Mouse (Mus musculus): ENCODE results near the gene Dnajc13. TPM values are rescaled to one million over a fixed set of nuclear protein-coding genes. Genes with fewer than 3 reads are reported as not detected.

Gene Dnajc13
- polyA plus RNA-seq, 1 experiment from 2014 or later: 17.0 TPM

- H3K27me3 ChIP-seq (ENCODE audit: control insufficient read depth, insufficient read depth, low read length): no peaks in the 10 kb centered on the region
- H3K36me3 ChIP-seq (ENCODE audit: control insufficient read depth, insufficient read depth): peaks cover 34% of the 10 kb centered on the region
- no peak overlapping the region for H3K4me3 ChIP-seq (ENCODE audit: low read length)
- no peak overlapping the region for H3K9ac ChIP-seq (ENCODE audit: low read length)
- no peaks in the 10 kb centered on the region for H3K9me3 ChIP-seq (replicated peaks; ENCODE audit: control insufficient read depth, low read length)
- no peaks in the 10 kb centered on the region for H3K4me1 ChIP-seq (ENCODE audit: control insufficient read depth, insufficient read depth, low read length)
- no peak for ATAC-seq (replicated peaks; ENCODE audit: extremely low read depth, insufficient read depth, low FRiP score)
- no peak overlapping the region for H3K4me2 ChIP-seq (ENCODE audit: low read depth, low read length)
- 75% methylated on average over 3 of the region's 3 CpGs for WGBS
- no peak overlapping the region for H3K27ac ChIP-seq (ENCODE audit: low read length)
Observed at GRCm38 (mm10) chr9:104211402-104211801, 51.3 kb downstream of the Dnajc13 start.

GRCm38 (mm10) chr9:104203851-104204250 lies 58.9 kb downstream of the Dnajc13 start:
- WGBS: 97% methylated on average over 3 of the region's 3 CpGs
- Histone ChIP-seq H3K27ac (ENCODE audit: low read length) (no peak overlapping the region), H3K9me3 (replicated peaks; ENCODE audit: control insufficient read depth, low read length) (no peaks in the 10 kb centered on the region), H3K27me3 (ENCODE audit: control insufficient read depth, insufficient read depth, low read length) (no peaks in the 10 kb centered on the region), H3K36me3 (ENCODE audit: control insufficient read depth, insufficient read depth) (peaks cover 37% of the 10 kb centered on the region), H3K4me3 (ENCODE audit: low read length) (no peak overlapping the region), H3K4me2 (ENCODE audit: low read depth, low read length) (no peak overlapping the region), H3K4me1 (ENCODE audit: control insufficient read depth, insufficient read depth, low read length) (no peaks in the 10 kb centered on the region), H3K9ac (ENCODE audit: low read length) (no peak overlapping the region)
- ATAC-seq (replicated peaks; ENCODE audit: extremely low read depth, insufficient read depth, low FRiP score): no peak

GRCm38 (mm10) chr9:104194528-104194927 lies 68.2 kb downstream of the Dnajc13 start:
- no peaks in the 10 kb centered on the region for H3K9me3 ChIP-seq (replicated peaks; ENCODE audit: control insufficient read depth, low read length)
- no peaks in the 10 kb centered on the region for H3K27me3 ChIP-seq (ENCODE audit: control insufficient read depth, insufficient read depth, low read length)
- peaks cover 13% of the 10 kb centered on the region for H3K4me1 ChIP-seq (ENCODE audit: control insufficient read depth, insufficient read depth, low read length)
- 45% methylated on average over 2 of the region's 2 CpGs for WGBS
- peak overlapping the region; percentile 89 for H3K27ac ChIP-seq (ENCODE audit: low read length)
- H3K4me2 ChIP-seq (ENCODE audit: low read depth, low read length): no peak overlapping the region
- no peak overlapping the region for H3K4me3 ChIP-seq (ENCODE audit: low read length)
- peak; percentile 56 for ATAC-seq (replicated peaks; ENCODE audit: extremely low read depth, insufficient read depth, low FRiP score)
- no peak overlapping the region for H3K9ac ChIP-seq (ENCODE audit: low read length)
- H3K36me3 ChIP-seq (ENCODE audit: control insufficient read depth, insufficient read depth): peaks cover 32% of the 10 kb centered on the region

- H3K27me3 ChIP-seq (ENCODE audit: control insufficient read depth, insufficient read depth, low read length): no peaks in the 10 kb centered on the region
- WGBS: 55% methylated on average over 2 of the region's 2 CpGs
- H3K9me3 ChIP-seq (replicated peaks; ENCODE audit: control insufficient read depth, low read length): no peaks in the 10 kb centered on the region
- peaks cover 32% of the 10 kb centered on the region for H3K36me3 ChIP-seq (ENCODE audit: control insufficient read depth, insufficient read depth)
- peaks cover 13% of the 10 kb centered on the region for H3K4me1 ChIP-seq (ENCODE audit: control insufficient read depth, insufficient read depth, low read length)
- H3K4me2 ChIP-seq (ENCODE audit: low read depth, low read length): peak overlapping the region; percentile 18
- no peak overlapping the region for H3K9ac ChIP-seq (ENCODE audit: low read length)
- peak; percentile 71 for ATAC-seq (replicated peaks; ENCODE audit: extremely low read depth, insufficient read depth, low FRiP score)
- H3K4me3 ChIP-seq (ENCODE audit: low read length): no peak overlapping the region
- peak overlapping the region; percentile 89 for H3K27ac ChIP-seq (ENCODE audit: low read length)
Observed at GRCm38 (mm10) chr9:104193900-104194299, 68.8 kb downstream of the Dnajc13 start.

GRCm38 (mm10) chr9:104193327-104193726 lies 69.4 kb downstream of the Dnajc13 start:
- Histone ChIP-seq H3K27me3 (ENCODE audit: control insufficient read depth, insufficient read depth, low read length) (no peaks in the 10 kb centered on the region), H3K9ac (ENCODE audit: low read length) (no peak overlapping the region), H3K4me2 (ENCODE audit: low read depth, low read length) (peak overlapping the region; percentile 18; the same call in 1 of the 2 replicates), H3K4me1 (ENCODE audit: control insufficient read depth, insufficient read depth, low read length) (peaks cover 13% of the 10 kb centered on the region), H3K9me3 (replicated peaks; ENCODE audit: control insufficient read depth, low read length) (no peaks in the 10 kb centered on the region), H3K36me3 (ENCODE audit: control insufficient read depth, insufficient read depth) (peaks cover 31% of the 10 kb centered on the region), H3K27ac (ENCODE audit: low read length) (peak overlapping the region; percentile 89), H3K4me3 (ENCODE audit: low read length) (no peak overlapping the region)
- WGBS: 36% methylated on average over 1 of the region's 1 CpGs
- peak; percentile 62 for ATAC-seq (replicated peaks; ENCODE audit: extremely low read depth, insufficient read depth, low FRiP score)

GRCm38 (mm10) chr9:104192513-104192912 lies 70.2 kb downstream of the Dnajc13 start:
- Histone ChIP-seq H3K27me3 (ENCODE audit: control insufficient read depth, insufficient read depth, low read length) (no peaks in the 10 kb centered on the region), H3K4me2 (ENCODE audit: low read depth, low read length) (no peak overlapping the region), H3K27ac (ENCODE audit: low read length) (no peak overlapping the region), H3K36me3 (ENCODE audit: control insufficient read depth, insufficient read depth) (peaks cover 24% of the 10 kb centered on the region), H3K4me3 (ENCODE audit: low read length) (no peak overlapping the region), H3K4me1 (ENCODE audit: control insufficient read depth, insufficient read depth, low read length) (peaks cover 13% of the 10 kb centered on the region), H3K9me3 (replicated peaks; ENCODE audit: control insufficient read depth, low read length) (no peaks in the 10 kb centered on the region), H3K9ac (ENCODE audit: low read length) (no peak overlapping the region)
- WGBS: 84% methylated on average over 6 of the region's 6 CpGs
- ATAC-seq (replicated peaks; ENCODE audit: extremely low read depth, insufficient read depth, low FRiP score): no peak

GRCm38 (mm10) chr9:104189657-104190056 lies 73.1 kb downstream of the Dnajc13 start:
- Histone ChIP-seq H3K36me3 (ENCODE audit: control insufficient read depth, insufficient read depth) (peaks cover 18% of the 10 kb centered on the region), H3K27ac (ENCODE audit: low read length) (no peak overlapping the region), H3K4me2 (ENCODE audit: low read depth, low read length) (no peak overlapping the region), H3K4me1 (ENCODE audit: control insufficient read depth, insufficient read depth, low read length) (peaks cover 13% of the 10 kb centered on the region), H3K9me3 (replicated peaks; ENCODE audit: control insufficient read depth, low read length) (no peaks in the 10 kb centered on the region), H3K9ac (ENCODE audit: low read length) (no peak overlapping the region), H3K27me3 (ENCODE audit: control insufficient read depth, insufficient read depth, low read length) (no peaks in the 10 kb centered on the region), H3K4me3 (ENCODE audit: low read length) (no peak overlapping the region)
- WGBS: 95% methylated on average over 5 of the region's 5 CpGs
- no peak for ATAC-seq (replicated peaks; ENCODE audit: extremely low read depth, insufficient read depth, low FRiP score)

GRCm38 (mm10) chr9:104188704-104189103 lies 74.0 kb downstream of the Dnajc13 start:
- Histone ChIP-seq H3K9me3 (replicated peaks; ENCODE audit: control insufficient read depth, low read length) (no peaks in the 10 kb centered on the region), H3K36me3 (ENCODE audit: control insufficient read depth, insufficient read depth) (peaks cover 18% of the 10 kb centered on the region), H3K27me3 (ENCODE audit: control insufficient read depth, insufficient read depth, low read length) (no peaks in the 10 kb centered on the region), H3K4me3 (ENCODE audit: low read length) (no peak overlapping the region), H3K4me2 (ENCODE audit: low read depth, low read length) (no peak overlapping the region), H3K27ac (ENCODE audit: low read length) (no peak overlapping the region), H3K9ac (ENCODE audit: low read length) (no peak overlapping the region), H3K4me1 (ENCODE audit: control insufficient read depth, insufficient read depth, low read length) (peaks cover 11% of the 10 kb centered on the region)
- no peak for ATAC-seq (replicated peaks; ENCODE audit: extremely low read depth, insufficient read depth, low FRiP score)
- 87% methylated on average over 1 of the region's 1 CpGs for WGBS

GRCm38 (mm10) chr9:104187028-104187427 lies 75.7 kb downstream of the Dnajc13 start:
- no peaks in the 10 kb centered on the region for H3K27me3 ChIP-seq (ENCODE audit: control insufficient read depth, insufficient read depth, low read length)
- peaks cover 23% of the 10 kb centered on the region for H3K36me3 ChIP-seq (ENCODE audit: control insufficient read depth, insufficient read depth)
- no peaks in the 10 kb centered on the region for H3K4me1 ChIP-seq (ENCODE audit: control insufficient read depth, insufficient read depth, low read length)
- 91% methylated on average over 5 of the region's 5 CpGs for WGBS
- no peak overlapping the region for H3K4me3 ChIP-seq (ENCODE audit: low read length)
- H3K9me3 ChIP-seq (replicated peaks; ENCODE audit: control insufficient read depth, low read length): no peaks in the 10 kb centered on the region
- H3K27ac ChIP-seq (ENCODE audit: low read length): no peak overlapping the region
- no peak overlapping the region for H3K4me2 ChIP-seq (ENCODE audit: low read depth, low read length)
- ATAC-seq (replicated peaks; ENCODE audit: extremely low read depth, insufficient read depth, low FRiP score): no peak
- H3K9ac ChIP-seq (ENCODE audit: low read length): no peak overlapping the region

All from heart, embryonic 16.5 days (tissue).